In the genomic region with DNA sequence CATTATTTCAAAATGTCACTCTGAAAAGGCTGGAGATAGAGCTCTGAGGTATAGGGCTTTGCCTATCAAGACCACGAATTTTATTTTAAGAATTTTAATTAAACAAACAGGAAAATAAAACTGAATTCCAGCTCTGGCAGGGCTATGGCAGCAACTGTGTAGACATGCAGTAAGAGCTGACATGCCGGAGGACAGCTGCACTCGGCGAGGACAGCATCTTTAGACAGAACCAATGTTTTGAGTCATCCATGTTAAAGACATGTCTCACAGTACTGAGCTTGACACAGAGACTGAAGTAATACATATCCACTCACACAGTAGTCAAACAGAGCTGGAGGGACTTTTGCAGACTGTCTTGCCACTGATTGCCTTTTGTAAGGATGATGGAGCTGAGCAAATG, we compare ENCODE assay signal across 18 mouse cellular contexts. TPM values are rescaled to one million over a fixed set of nuclear protein-coding genes. Genes with fewer than 3 reads are reported as not detected.
A peak's percentile ranks its signal among the peaks of the same experiment; 100 is the strongest.
DNase-seq lines count a peak whose midpoint lies in the region; ATAC-seq and TF ChIP-seq lines count a peak whose summit lies in the region.
"Had no signal": no experiment of that assay in that cellular context is flagged by ENCODE, and none has a peak within 500 bp of the region (broad histone marks: within the 10 kb centered on the region; RNA-seq: fewer than 3 reads in every experiment).

No protein-coding gene starts in this region.

- H3K36me3 ChIP-seq in hindbrain, embryonic 15.5 days = peaks cover 4% of the 10 kb centered on the region; the same call in 1 of the 2 replicates
- no peaks in the 10 kb centered on the region for H3K36me3 ChIP-seq in hindbrain, embryonic 10.5 days
- no peaks in the 10 kb centered on the region for H3K36me3 ChIP-seq in C2C12 (ENCODE audit: control insufficient read depth, insufficient read depth)
- peaks cover 5% of the 10 kb centered on the region; the same call in 1 of the 2 replicates for H3K36me3 ChIP-seq in midbrain, embryonic 16.5 days (ENCODE audit: control insufficient read depth, insufficient read depth, low read length)
- H3K36me3 ChIP-seq: kidney, embryonic 15.5 days had no signal

- peak; percentile 17; the same call in 1 of the 2 replicates for ATAC-seq in hindbrain, embryonic 15.5 days (ENCODE audit: low FRiP score, low read depth)
- ATAC-seq in midbrain, embryonic 16.5 days = peak; percentile 55; the same call in 1 of the 2 replicates
- ATAC-seq: Patski had no signal

- no peak for TF ChIP-seq CTCF in C2C12 (IDR thresholded peaks at IDR 0.05; ENCODE audit: control insufficient read depth, insufficient read depth, insufficient read length)
- TF ChIP-seq CTCF in brain, embryonic 14.5 days (IDR thresholded peaks at IDR 0.05; ENCODE audit: borderline replicate concordance, extremely low read depth, insufficient read depth, insufficient read length) = no peak

- H3ac ChIP-seq in C2C12 (ENCODE audit: control insufficient read depth, insufficient read length, low read depth) = no peak overlapping the region

- WGBS in hindbrain, embryonic 15.5 days = 78% methylated on average over 4 of the region's 4 CpGs
- 91% methylated on average over 4 of the region's 4 CpGs for WGBS in hindbrain, embryonic 10.5 days
- 85% methylated on average over 4 of the region's 4 CpGs for WGBS in midbrain, embryonic 16.5 days

- H3K79me3 ChIP-seq in C2C12 (ENCODE audit: low read depth) = no peaks in the 10 kb centered on the region

- no peak overlapping the region for H3K9ac ChIP-seq in hindbrain, embryonic 15.5 days
- no peak overlapping the region for H3K9ac ChIP-seq in midbrain, embryonic 16.5 days (ENCODE audit: low read depth, low read length)
- H3K9ac ChIP-seq: embryonic facial prominence, embryonic 13.5 days; heart, embryonic 15.5 days; kidney, embryonic 15.5 days; liver, postnatal 0 days had no signal

- TF ChIP-seq POLR2A in brain, embryonic 14.5 days (IDR thresholded peaks at IDR 0.05; ENCODE audit: borderline replicate concordance, extremely low read depth, insufficient read depth, insufficient read length, poor library complexity, severe bottlenecking) = no peak

- no peak overlapping the region for H3K4me2 ChIP-seq in hindbrain, embryonic 15.5 days
- H3K4me2 ChIP-seq in midbrain, embryonic 16.5 days (ENCODE audit: low read length) = no peak overlapping the region
- H3K4me2 ChIP-seq: embryonic facial prominence, embryonic 13.5 days; heart, embryonic 15.5 days; kidney, embryonic 15.5 days had no signal

- DNase-seq in hindbrain, embryonic 10.5 days (ENCODE audit: low spot score) = no peak
- DNase-seq in brain, embryonic 14.5 days (ENCODE audit: low read depth) = peak; percentile 9
- DNase-seq in kidney, postnatal 25 days = no peak
- DNase-seq in right cerebral cortex, postnatal 4 days = no peak
- DNase-seq: adrenal gland, adult 8-10 months; gastrocnemius, postnatal 36 days; heart, postnatal 4 days; thymus, adult 18-20 months; thymus, postnatal 4 days had no signal

- no peaks in the 10 kb centered on the region for H3K79me2 ChIP-seq in C2C12 (ENCODE audit: control insufficient read depth, insufficient read depth)

- no peak overlapping the region for H3K4me3 ChIP-seq in hindbrain, embryonic 15.5 days
- no peak overlapping the region for H3K4me3 ChIP-seq in hindbrain, embryonic 10.5 days
- H3K4me3 ChIP-seq in C2C12 (ENCODE audit: insufficient read depth, poor library complexity, severe bottlenecking) = no peak overlapping the region
- H3K4me3 ChIP-seq in midbrain, embryonic 16.5 days (ENCODE audit: low read depth, low read length) = no peak overlapping the region
- H3K4me3 ChIP-seq: embryonic facial prominence, embryonic 13.5 days; heart, embryonic 15.5 days; kidney, embryonic 15.5 days; megakaryocyte, embryonic 14.5 days had no signal

- H3K27ac ChIP-seq in hindbrain, embryonic 15.5 days (replicated peaks) = peak overlapping the region; percentile 66
- H3K27ac ChIP-seq in hindbrain, embryonic 10.5 days = no peak overlapping the region
- peak overlapping the region; percentile 67 for H3K27ac ChIP-seq in midbrain, embryonic 16.5 days (ENCODE audit: low read length)
- H3K27ac ChIP-seq: embryonic facial prominence, embryonic 13.5 days; heart, embryonic 15.5 days; kidney, embryonic 15.5 days had no signal

- H3K9me3 ChIP-seq in hindbrain, embryonic 15.5 days = no peaks in the 10 kb centered on the region
- H3K9me3 ChIP-seq in hindbrain, embryonic 10.5 days = no peaks in the 10 kb centered on the region
- no peaks in the 10 kb centered on the region for H3K9me3 ChIP-seq in midbrain, embryonic 16.5 days (replicated peaks; ENCODE audit: control insufficient read depth, low read length, poor library complexity, severe bottlenecking)
- H3K9me3 ChIP-seq: embryonic facial prominence, embryonic 13.5 days; heart, embryonic 15.5 days; kidney, embryonic 15.5 days; megakaryocyte, embryonic 14.5 days had no signal

- H3K27me3 ChIP-seq in hindbrain, embryonic 15.5 days = no peaks in the 10 kb centered on the region
- no peaks in the 10 kb centered on the region for H3K27me3 ChIP-seq in hindbrain, embryonic 10.5 days (ENCODE audit: insufficient read depth, poor library complexity, severe bottlenecking)
- no peaks in the 10 kb centered on the region for H3K27me3 ChIP-seq in C2C12 (ENCODE audit: control insufficient read depth, insufficient read depth, insufficient read length)
- H3K27me3 ChIP-seq in midbrain, embryonic 16.5 days (ENCODE audit: control insufficient read depth, insufficient read depth, low read depth, low read length) = no peaks in the 10 kb centered on the region
- H3K27me3 ChIP-seq: embryonic facial prominence, embryonic 13.5 days; heart, embryonic 15.5 days; kidney, embryonic 15.5 days; megakaryocyte, embryonic 14.5 days; Patski had no signal

- H3K4me1 ChIP-seq in hindbrain, embryonic 15.5 days (replicated peaks) = peaks cover 15% of the 10 kb centered on the region; the same call in 1 of the 2 replicates
- peaks cover 7% of the 10 kb centered on the region; the same call in 1 of the 2 replicates for H3K4me1 ChIP-seq in hindbrain, embryonic 10.5 days (replicated peaks)
- H3K4me1 ChIP-seq in midbrain, embryonic 16.5 days (ENCODE audit: control insufficient read depth, insufficient read depth, low read length) = peaks cover 14% of the 10 kb centered on the region
- H3K4me1 ChIP-seq: heart, embryonic 15.5 days had no signal

TF ChIP-seq in C2C12, 6 proteins besides CTCF, POLR2A, EP300 and RAD21:
- TF ChIP-seq MAX (IDR thresholded peaks at IDR 0.05) (no peak), MYOG (IDR thresholded peaks at IDR 0.05; ENCODE audit: control insufficient read depth, extremely low read depth, insufficient read length) (no peak), FOSL1 (IDR thresholded peaks at IDR 0.05; ENCODE audit: insufficient read depth, low read length, poor library complexity, severe bottlenecking) (no peak), MYOD1 (IDR thresholded peaks at IDR 0.05; ENCODE audit: control insufficient read depth, insufficient read length, low read depth) (peak; percentile 34), USF1 (IDR thresholded peaks at IDR 0.05; ENCODE audit: low read depth) (no peak), CEBPB (IDR thresholded peaks at IDR 0.05; ENCODE audit: low read depth) (no peak)
TF ChIP-seq in C2C12: peak in this region for 1.

RNA-seq across cellular contexts. Expression of gene Cacybp, which starts 47.9 kb away (rescaled TPM):
- polyA plus RNA-seq in hindbrain, embryonic 15.5 days (2015; fragmentation: Nextera tagmentation; extraction: Ambion mirVana) = 251 and 263 TPM in 2 replicates
- polyA plus RNA-seq in hindbrain, embryonic 10.5 days (2016; fragmentation: Nextera tagmentation; extraction: Ambion mirVana) = 237 and 328 TPM in 2 replicates
- 76.3 TPM for polyA plus RNA-seq in C2C12 (2012; fragmentation: generic; extraction: Trizol)
- 66.6 and 75.1 TPM in 2 replicates for polyA plus RNA-seq in brain, embryonic 14.5 days (2012; rRNA removed)
- polyA plus RNA-seq in midbrain, embryonic 16.5 days (2015; fragmentation: Nextera tagmentation; extraction: Ambion mirVana) = 279 and 287 TPM in 2 replicates
